Mouse (Mus musculus) kidney, embryonic 15.5 days (tissue): ENCODE results near the gene Ghrhr. TPM values are rescaled to one million over a fixed set of nuclear protein-coding genes. Genes with fewer than 3 reads are reported as not detected.

Experiments used
- ATAC-seq: fragments of 200-750 bp; cut with Nextera tagmentation; replicated peaks from 2 replicates; pipeline ENCODE4 v1.8.0; 2017; ENCODE audit warnings: moderate TSS enrichment; ENCODE audit not compliant: low FRiP score
- H3K27ac ChIP-seq: fragments of 300-500 bp; sonication (generic); 2 replicates; pipeline ENCODE4 v1.5.1; 2015; ENCODE audit warnings: mild to moderate bottlenecking, inconsistent platforms
- H3K27me3 ChIP-seq: fragments of 300-500 bp; sonication (generic); 2 replicates; pipeline ENCODE4 v1.6.1; 2015; ENCODE audit warnings: inconsistent platforms
- H3K36me3 ChIP-seq: fragments of 300-500 bp; sonication (generic); 2 replicates; pipeline ENCODE4 v1.6.1; 2015; ENCODE audit warnings: inconsistent platforms
- H3K4me1 ChIP-seq: fragments of 300-500 bp; sonication (generic); 2 replicates; pipeline ENCODE4 v1.6.1; 2015; ENCODE audit warnings: inconsistent platforms
- H3K4me2 ChIP-seq: fragments of 300-500 bp; sonication (generic); 2 replicates; pipeline ENCODE4 v1.6.1; 2015; ENCODE audit warnings: moderate library complexity, mild to moderate bottlenecking, inconsistent platforms
- H3K4me3 ChIP-seq: fragments of 300-500 bp; sonication (generic); replicated peaks from 2 replicates; pipeline ENCODE4 v1.5.1; 2015; ENCODE audit warnings: mild to moderate bottlenecking, inconsistent platforms
- H3K9ac ChIP-seq: fragments of 300-500 bp; sonication (generic); 2 replicates; pipeline ENCODE4 v1.6.1; 2015; ENCODE audit warnings: mild to moderate bottlenecking, inconsistent platforms
- H3K9me3 ChIP-seq: fragments of 300-500 bp; sonication (generic); replicated peaks from 2 replicates; pipeline ENCODE4 v1.6.1; 2016; ENCODE audit warnings: inconsistent platforms
- WGBS: fragments of 180-500 bp; shearing (Covaris S2); methylation state at CpG from one replicate; pipeline ENCODE4 v1.1.7; 2015; ENCODE audit warnings: mixed read lengths; 5-methylcytosine and 5-hydroxymethylcytosine counted together
- polyA plus RNA-seq: library from polyadenylated mRNA; unstranded; fragments of >200 nt; fragmentation: Nextera tagmentation; extraction: Ambion mirVana; gene quantifications from 2 replicates; pipeline ENCODE4 v1.2.1, GENCODE M21; 2015

Ghrhr gene
- polyA plus RNA-seq = 0.05 TPM in 1 of 2 replicates, not detected in the other

DNA sequence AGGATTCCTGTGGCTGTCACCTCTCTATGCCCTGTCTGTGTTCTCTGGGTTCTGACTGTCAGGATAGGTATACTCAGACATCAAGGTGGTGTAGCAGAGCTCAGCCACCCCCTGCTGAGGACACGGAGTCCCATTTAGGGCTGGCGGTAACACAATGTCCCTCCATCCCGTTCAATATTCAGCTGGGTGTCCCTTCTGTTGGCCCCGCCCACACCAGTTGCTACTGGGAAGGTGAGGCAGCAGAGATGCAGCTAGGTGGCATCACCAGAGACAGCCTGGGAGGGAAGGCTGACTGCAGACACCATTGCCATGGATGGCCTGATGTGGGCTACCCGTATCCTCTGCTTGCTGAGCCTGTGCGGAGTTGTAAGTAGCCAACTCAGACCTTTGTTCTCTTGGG is at the start of gene Ghrhr:
TSS of gene Ghrhr (plus strand) at position 220 of the 400 bp plus-strand sequence.
- no peak within 1 kb of the TSS for H3K4me3 ChIP-seq
- H3K36me3 ChIP-seq = no peaks in the 10 kb centered on the region
- ATAC-seq = no peak
- no peak within 1 kb of the TSS for H3K4me2 ChIP-seq
- H3K27me3 ChIP-seq = no peaks in the 10 kb centered on the region
- H3K9me3 ChIP-seq = no peaks in the 10 kb centered on the region
- WGBS = 75% methylated on average over 6 of the region's 6 CpGs
- no peak within 1 kb of the TSS for H3K27ac ChIP-seq
- H3K9ac ChIP-seq = no peak within 1 kb of the TSS
- no peaks in the 10 kb centered on the region for H3K4me1 ChIP-seq

DNA sequence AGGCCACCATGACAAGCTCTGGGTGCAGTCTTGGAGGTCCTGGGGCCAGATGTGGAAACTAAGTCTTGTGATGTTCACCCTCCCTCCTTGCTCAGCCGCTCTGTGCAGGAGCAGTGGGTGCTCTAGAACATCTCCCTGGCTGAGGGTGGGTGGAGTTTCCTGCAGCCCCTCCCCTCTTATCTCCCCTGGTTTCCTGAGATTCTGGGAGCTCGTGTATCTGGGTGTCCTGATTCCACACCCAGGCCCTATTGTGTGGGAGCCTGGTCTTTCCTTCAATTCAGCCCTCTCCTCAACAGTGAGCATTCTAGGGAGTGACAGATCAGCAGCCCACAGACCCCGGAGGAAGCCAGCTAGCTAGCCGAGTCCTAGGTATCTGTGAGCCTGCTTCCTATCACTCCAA is 49.8 kb upstream of the Ghrhr start:
- Histone ChIP-seq H3K4me3 (no peak overlapping the region), H3K4me2 (no peak overlapping the region), H3K4me1 (peaks cover 14% of the 10 kb centered on the region; the same call in 1 of the 2 replicates), H3K9ac (no peak overlapping the region), H3K9me3 (no peaks in the 10 kb centered on the region), H3K27me3 (no peaks in the 10 kb centered on the region), H3K27ac (no peak overlapping the region), H3K36me3 (no peaks in the 10 kb centered on the region)
- 75% methylated on average over 4 of the region's 4 CpGs for WGBS
- no peak for ATAC-seq

DNA sequence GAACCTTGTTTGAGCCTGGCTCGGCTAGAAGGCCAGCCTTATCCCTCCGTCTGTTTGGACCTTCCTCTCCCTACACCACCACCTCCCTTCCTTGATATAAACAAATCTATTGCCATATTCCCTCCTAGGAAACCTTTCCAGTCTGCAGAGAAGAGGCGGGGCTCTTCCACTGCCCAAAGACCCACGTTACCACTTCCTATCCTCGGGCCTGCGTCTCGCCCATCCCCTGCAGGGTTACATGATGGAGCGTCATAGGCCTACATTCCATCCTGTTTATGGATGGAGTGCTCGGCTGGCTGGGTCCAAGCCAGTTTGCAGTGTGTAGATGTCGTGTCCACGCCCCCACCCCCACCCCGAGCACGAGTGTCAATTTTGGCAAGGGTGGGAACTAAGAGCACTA is 48.8 kb upstream of the Ghrhr start:
- Histone ChIP-seq H3K4me2 (no peak overlapping the region), H3K36me3 (no peaks in the 10 kb centered on the region), H3K9ac (no peak overlapping the region), H3K4me1 (peaks cover 18% of the 10 kb centered on the region; the same call in 1 of the 2 replicates), H3K27ac (no peak overlapping the region), H3K27me3 (no peaks in the 10 kb centered on the region), H3K9me3 (no peaks in the 10 kb centered on the region), H3K4me3 (no peak overlapping the region)
- no peak for ATAC-seq
- WGBS = 84% methylated on average over 13 of the region's 13 CpGs

GRCm38 (mm10) chr6:55328179-55328578 is 47.9 kb upstream of the Ghrhr start:
- no peak overlapping the region for H3K27ac ChIP-seq
- no peak overlapping the region for H3K4me3 ChIP-seq
- no peak overlapping the region for H3K4me2 ChIP-seq
- H3K36me3 ChIP-seq = no peaks in the 10 kb centered on the region
- no peaks in the 10 kb centered on the region for H3K27me3 ChIP-seq
- peaks cover 16% of the 10 kb centered on the region; the same call in 1 of the 2 replicates for H3K4me1 ChIP-seq
- no peak overlapping the region for H3K9ac ChIP-seq
- no peak for ATAC-seq
- 81% methylated on average over 4 of the region's 4 CpGs for WGBS
- H3K9me3 ChIP-seq = no peaks in the 10 kb centered on the region

GRCm38 (mm10) chr6:55331315-55331714 is 44.8 kb upstream of the Ghrhr start:
- Histone ChIP-seq H3K9me3 (no peaks in the 10 kb centered on the region), H3K36me3 (no peaks in the 10 kb centered on the region)

DNA sequence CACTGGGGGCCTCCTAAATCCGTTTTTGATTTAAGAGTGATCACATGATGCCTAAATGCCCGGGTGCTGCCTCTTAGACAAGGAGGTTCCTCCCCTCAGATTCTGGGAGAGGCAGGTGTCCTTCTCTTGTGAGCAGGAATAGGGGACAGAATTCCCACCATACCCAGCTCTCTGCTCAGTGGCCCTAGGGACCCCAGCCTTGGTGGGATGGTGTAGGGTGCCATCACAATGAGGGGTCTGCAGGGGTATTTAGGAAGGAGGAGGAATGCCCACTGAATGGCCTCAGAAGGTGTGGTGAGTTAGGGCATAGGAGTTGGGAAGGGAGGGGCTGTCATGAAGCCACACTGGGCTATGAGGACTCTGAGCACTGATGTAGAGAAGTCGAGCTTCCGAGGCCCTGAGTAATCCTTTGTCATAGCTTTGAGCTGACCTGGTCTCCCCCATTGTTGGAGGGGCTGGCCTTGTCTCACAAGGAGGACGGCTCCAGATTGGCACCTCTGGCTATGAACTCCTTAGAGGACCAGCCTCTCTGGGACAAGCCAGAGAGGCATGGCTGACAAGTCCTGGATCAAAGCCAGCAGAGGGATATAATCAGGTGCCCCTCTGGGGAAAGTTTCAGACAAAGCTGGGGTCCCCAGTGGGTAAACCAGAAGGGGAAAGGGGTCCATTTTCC is 43.9 kb upstream of the Ghrhr start:
- H3K9me3 ChIP-seq = no peaks in the 10 kb centered on the region
- H3K4me1 ChIP-seq = peaks cover 16% of the 10 kb centered on the region
- no peak overlapping the region for H3K9ac ChIP-seq
- H3K27me3 ChIP-seq = no peaks in the 10 kb centered on the region
- H3K36me3 ChIP-seq = no peaks in the 10 kb centered on the region
- H3K4me3 ChIP-seq = no peak overlapping the region
- 0 out of 2 replicates have a peak, but pooled peaks have one; percentile 11 for ATAC-seq
- H3K4me2 ChIP-seq = no peak overlapping the region
- no peak overlapping the region for H3K27ac ChIP-seq
- 62% methylated on average over 5 of the region's 5 CpGs for WGBS

More at GRCm38 (mm10) chr6:55331315-55331714, 44.8 kb upstream of the Ghrhr start:
- Histone ChIP-seq H3K9ac (no peak overlapping the region), H3K4me3 (no peak overlapping the region), H3K27ac (no peak overlapping the region), H3K4me2 (no peak overlapping the region), H3K27me3 (no peaks in the 10 kb centered on the region), H3K4me1 (peaks cover 13% of the 10 kb centered on the region)
- WGBS = 43% methylated on average over 6 of the region's 6 CpGs
- ATAC-seq = no peak

DNA sequence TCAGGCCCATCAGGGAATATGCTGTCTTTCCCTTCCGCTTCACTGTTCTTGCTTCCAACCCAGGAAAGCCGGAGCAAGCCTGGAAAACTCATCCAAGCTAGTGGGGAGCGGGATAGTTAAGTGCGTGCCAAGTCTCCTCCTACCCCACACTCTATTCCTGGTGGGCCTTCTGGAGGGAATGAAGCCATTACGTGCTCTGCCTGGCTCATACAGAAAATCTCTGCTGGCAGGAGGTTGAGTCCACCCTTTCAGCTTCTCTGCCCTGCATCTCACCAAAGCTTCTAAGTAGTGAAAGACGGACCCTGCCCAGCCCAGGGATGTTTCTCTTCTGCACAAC is 43.4 kb upstream of the Ghrhr start:
- WGBS = 77% methylated on average over 6 of the region's 6 CpGs
- H3K9ac ChIP-seq = no peak overlapping the region
- no peaks in the 10 kb centered on the region for H3K36me3 ChIP-seq
- H3K27ac ChIP-seq = no peak overlapping the region
- no peak overlapping the region for H3K4me3 ChIP-seq
- no peaks in the 10 kb centered on the region for H3K27me3 ChIP-seq
- peaks cover 16% of the 10 kb centered on the region for H3K4me1 ChIP-seq
- H3K4me2 ChIP-seq = no peak overlapping the region
- no peak for ATAC-seq
- H3K9me3 ChIP-seq = no peaks in the 10 kb centered on the region

GRCm38 (mm10) chr6:55335989-55336514 is 40.0 kb upstream of the Ghrhr start, which contains the start of gene Aqp1:
Gene Aqp1, plus strand, starts transcription at chr6:55336432.
- H3K4me3 ChIP-seq = peak within 1 kb of the TSS; percentile 15
- H3K9ac ChIP-seq = no peak within 1 kb of the TSS
- H3K4me1 ChIP-seq = peaks cover 20% of the 10 kb centered on the region
- H3K36me3 ChIP-seq = no peaks in the 10 kb centered on the region
- H3K9me3 ChIP-seq = no peaks in the 10 kb centered on the region
- no peaks in the 10 kb centered on the region for H3K27me3 ChIP-seq
- peak within 1 kb of the TSS; percentile 30 for H3K4me2 ChIP-seq
- H3K27ac ChIP-seq = peak within 1 kb of the TSS; percentile 51
- ATAC-seq = peak; percentile 66
- WGBS = 16% methylated on average over 12 of the region's 12 CpGs

GRCm38 (mm10) chr6:55337242-55337641 is 38.9 kb upstream of the Ghrhr start:
- peak overlapping the region; percentile 30; the same call in 1 of the 2 replicates for H3K4me2 ChIP-seq

GRCm38 (mm10) chr6:55338077-55338476 is 38.0 kb upstream of the Ghrhr start:
- no peak overlapping the region for H3K9ac ChIP-seq
- H3K4me3 ChIP-seq = no peak overlapping the region
- ATAC-seq = peak; percentile 66
- H3K9me3 ChIP-seq = no peaks in the 10 kb centered on the region
- no peaks in the 10 kb centered on the region for H3K27me3 ChIP-seq
- peak overlapping the region; percentile 41 for H3K27ac ChIP-seq
- WGBS = 54% methylated on average over 6 of the region's 6 CpGs
- H3K4me2 ChIP-seq = no peak overlapping the region
- peaks cover 18% of the 10 kb centered on the region for H3K4me1 ChIP-seq
- H3K36me3 ChIP-seq = no peaks in the 10 kb centered on the region

More at GRCm38 (mm10) chr6:55337242-55337641, 38.9 kb upstream of the Ghrhr start:
- Histone ChIP-seq H3K4me3 (peak overlapping the region; percentile 15; the same call in 1 of the 2 replicates), H3K27ac (peak overlapping the region; percentile 41), H3K4me1 (peaks cover 18% of the 10 kb centered on the region), H3K36me3 (no peaks in the 10 kb centered on the region), H3K9me3 (no peaks in the 10 kb centered on the region), H3K27me3 (no peaks in the 10 kb centered on the region), H3K9ac (no peak overlapping the region)
- no peak for ATAC-seq
- 85% methylated on average over 5 of the region's 5 CpGs for WGBS

DNA sequence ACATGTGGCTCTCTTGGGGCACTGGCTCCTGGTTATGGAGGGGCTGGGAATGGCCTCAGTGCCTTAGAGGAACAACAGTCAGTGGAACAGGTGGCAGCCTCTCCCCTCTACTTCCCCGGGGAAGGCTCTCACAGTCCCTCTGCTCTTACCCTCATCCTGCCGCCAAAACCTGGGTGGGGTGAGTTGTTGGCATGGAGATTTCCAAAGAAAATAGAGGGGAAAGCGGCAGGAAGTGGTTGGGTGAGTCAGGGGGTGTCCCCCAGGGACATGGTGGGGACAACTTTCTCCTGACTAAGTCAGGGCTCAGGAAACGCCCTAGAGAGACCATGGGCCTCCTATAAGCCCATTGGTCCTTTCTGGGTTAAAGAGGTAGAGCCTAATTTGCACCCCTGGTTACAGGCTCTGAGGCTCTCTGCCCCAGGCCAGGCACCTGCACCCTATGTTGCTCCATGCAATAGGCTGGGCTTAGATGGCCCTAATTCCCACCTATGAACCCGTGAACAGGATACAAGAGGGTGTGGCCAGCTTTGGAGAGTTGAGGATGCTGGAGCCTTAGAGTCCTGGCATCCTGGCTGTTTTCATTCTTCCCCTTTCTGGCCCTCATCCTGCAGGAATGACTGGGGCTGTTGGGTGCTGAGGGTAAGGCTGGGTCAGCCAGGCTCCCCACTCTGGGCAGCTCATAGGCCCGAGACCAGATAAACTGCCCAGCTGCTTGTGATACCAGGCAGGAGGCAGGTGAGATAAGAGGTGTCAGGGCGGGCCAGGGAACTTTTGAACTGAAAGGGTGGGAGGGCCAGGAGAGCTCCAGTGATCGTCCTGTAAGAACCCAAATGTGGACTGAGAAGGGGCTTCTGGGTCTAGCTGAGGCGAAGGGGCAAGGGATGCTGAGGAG is 36.9 kb upstream of the Ghrhr start:
- Histone ChIP-seq H3K9ac (no peak overlapping the region), H3K9me3 (no peaks in the 10 kb centered on the region), H3K27ac (no peak overlapping the region), H3K4me1 (peaks cover 18% of the 10 kb centered on the region), H3K27me3 (no peaks in the 10 kb centered on the region), H3K4me2 (peak overlapping the region; percentile 9; the same call in 1 of the 2 replicates), H3K4me3 (no peak overlapping the region), H3K36me3 (no peaks in the 10 kb centered on the region)
- 73% methylated on average over 9 of the region's 9 CpGs for WGBS
- 0 out of 2 replicates have a peak, but pooled peaks have one; percentile 35 for ATAC-seq

- Histone ChIP-seq H3K4me1 (peaks cover 7% of the 10 kb centered on the region; the same call in 1 of the 2 replicates), H3K27me3 (no peaks in the 10 kb centered on the region), H3K36me3 (no peaks in the 10 kb centered on the region), H3K4me2 (no peak overlapping the region), H3K9ac (no peak overlapping the region), H3K9me3 (no peaks in the 10 kb centered on the region), H3K4me3 (no peak overlapping the region), H3K27ac (no peak overlapping the region)
- no peak for ATAC-seq
- WGBS = 41% methylated on average over 5 of the region's 5 CpGs
Measured at GRCm38 (mm10) chr6:55341688-55342087, 34.4 kb upstream of the Ghrhr start.
